Mouse (Mus musculus) mature B cell (primary cell): Measurements from ENCODE around the gene Cldn34b2.
"Not testable (repeated sequence)": the region's sequence is repeated elsewhere in the genome, so short reads cannot be mapped to it uniquely, and the experiment has no call there.

Experiments used
- in situ Hi-C: fragments of 300-500 bp; cut with MboI; formaldehyde crosslinking; loops from 2 replicates; pipeline ENCODE4 v1.14.3; 2019

Cldn34b2 gene

DNA sequence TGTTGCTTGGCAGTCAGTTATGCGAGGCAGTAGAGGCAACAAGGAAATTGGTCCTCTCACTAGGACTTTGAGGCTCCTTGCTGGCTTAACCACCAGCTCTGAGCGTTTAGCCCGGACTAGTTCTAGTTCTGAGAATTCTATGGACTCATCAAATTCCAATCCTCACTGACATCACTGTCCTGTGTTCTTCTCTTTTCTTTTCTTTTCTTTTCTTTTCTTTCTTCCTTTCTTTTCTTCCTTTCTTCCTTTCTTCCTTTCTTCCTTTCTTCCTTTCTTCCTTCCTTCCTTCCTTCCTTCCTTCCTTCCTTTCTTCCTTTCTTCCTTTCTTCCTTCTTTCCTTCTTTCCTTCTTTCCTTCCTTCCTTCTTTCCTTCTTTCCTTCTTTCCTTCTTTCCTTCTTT lies at the start of gene Cldn34b2:
Gene Cldn34b2 (minus strand): TSS at position 101 of the 400 bp plus-strand sequence.
- in situ Hi-C loops: not testable (repeated sequence)

DNA sequence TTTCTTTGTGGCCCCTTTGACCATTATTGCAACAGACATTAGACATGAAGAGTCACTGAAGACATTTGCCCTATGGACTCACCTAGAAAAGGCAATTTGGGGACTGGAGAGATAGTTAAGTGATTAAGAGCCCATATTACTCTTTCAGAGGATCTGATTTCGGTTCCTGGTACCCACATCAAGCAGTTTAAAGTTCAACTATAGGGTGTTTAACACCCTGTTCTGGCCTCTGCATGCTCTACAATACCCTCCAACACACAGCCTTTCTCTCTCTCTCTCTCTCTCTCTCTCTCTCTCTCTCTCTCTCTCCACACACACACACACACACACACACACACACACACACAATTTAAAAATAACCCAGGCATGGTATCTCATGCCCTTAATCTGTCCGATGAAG lies 49.4 kb upstream of the Cldn34b2 start:
- in situ Hi-C loops: no loop called here

DNA sequence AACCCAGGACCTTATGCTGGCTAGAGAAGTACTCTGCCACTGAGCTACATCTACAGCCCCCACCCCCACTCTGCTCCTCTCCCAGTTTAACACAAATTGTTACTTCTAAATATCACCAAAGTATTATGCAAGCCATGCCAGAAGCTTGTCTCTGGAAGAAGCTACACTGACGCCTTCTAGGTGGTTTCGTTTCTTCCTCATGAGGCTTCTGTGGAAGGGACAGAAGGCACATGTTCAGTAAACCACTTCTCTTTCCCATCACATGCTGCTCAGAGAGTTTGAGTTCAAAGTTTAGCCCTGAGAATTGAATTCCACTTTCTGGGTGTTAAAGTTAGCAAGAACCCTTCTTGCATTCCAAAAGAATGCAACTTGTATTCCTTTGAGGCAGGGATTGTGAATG lies 49.0 kb upstream of the Cldn34b2 start:
- in situ Hi-C loops: no loop called here

DNA sequence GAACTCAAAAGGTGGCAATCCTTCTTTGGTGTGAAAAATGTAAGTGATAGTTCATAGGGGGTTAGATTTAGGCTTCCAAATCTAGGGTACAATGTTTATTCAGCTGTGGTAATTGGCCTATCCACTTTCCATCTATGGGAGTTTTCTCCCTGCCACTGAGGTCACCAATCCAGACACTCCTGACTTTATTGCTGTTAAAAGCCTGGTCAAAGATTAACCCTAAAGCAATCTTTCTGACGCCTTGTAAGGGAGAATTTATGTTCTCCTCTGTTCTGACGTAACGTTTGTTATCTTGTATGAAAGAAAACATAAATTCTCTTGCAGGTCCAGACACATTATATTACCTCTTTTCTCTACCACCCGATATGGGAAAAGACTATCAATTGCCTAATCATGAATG lies 47.4 kb upstream of the Cldn34b2 start:
- in situ Hi-C loops: no loop called here

DNA sequence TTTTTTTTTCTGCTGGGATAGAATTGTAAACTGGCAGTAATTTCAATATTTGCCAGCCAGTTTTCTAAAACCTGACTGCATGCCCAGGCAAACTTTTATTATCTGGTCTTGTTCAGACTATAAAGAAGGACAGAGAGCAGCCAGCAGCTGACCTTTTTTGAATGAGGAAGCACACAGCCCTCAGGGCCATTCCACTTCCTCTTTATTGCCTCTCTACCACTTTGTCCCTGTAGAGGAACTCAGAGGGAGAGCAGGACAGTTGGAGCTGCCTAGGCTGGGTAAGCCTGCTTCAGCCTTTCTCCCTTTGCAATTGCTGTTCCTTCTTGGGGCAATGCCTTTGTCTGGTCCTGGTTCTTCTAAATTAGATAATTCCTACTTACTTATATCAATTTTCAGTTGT lies 44.1 kb upstream of the Cldn34b2 start:
- in situ Hi-C loops: no loop called here

DNA sequence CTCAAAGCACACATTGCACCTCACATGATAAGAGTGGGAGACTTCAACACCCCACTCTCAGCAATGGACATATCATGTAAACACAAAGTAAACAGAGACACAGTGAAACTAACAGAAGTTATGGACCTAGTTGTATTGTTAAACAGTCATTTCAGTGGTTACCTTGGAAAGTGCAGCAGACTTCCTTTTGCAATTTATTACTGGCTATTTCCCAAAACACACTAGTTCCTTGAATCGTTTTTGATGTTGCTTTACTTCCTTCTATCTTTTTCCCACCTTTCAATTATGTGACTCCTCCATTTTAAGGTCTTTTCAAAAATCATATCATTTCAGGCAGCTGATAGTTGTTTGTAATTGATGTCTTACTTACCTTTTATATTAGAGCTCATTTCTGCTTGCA lies 43.5 kb upstream of the Cldn34b2 start:
- in situ Hi-C loops: no loop called here

DNA sequence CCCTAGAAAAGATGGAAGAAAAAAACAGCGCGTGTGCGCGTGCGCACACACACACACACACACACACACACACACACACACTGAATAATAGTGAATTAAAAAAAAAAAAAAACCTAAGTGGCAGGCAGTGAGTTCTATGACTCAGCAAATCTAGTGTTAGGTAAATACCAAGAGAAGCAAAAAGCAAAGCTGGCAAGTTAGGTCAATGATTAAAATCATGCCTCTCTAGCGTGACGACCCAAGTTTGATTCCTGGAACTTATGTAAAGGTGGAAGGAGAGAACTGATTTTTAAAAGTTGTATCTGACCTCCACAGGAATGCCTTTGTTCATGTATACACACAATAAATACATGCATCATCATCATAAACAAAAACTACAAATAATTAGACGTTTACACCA lies 41.7 kb upstream of the Cldn34b2 start:
- in situ Hi-C loops: no loop called here

DNA sequence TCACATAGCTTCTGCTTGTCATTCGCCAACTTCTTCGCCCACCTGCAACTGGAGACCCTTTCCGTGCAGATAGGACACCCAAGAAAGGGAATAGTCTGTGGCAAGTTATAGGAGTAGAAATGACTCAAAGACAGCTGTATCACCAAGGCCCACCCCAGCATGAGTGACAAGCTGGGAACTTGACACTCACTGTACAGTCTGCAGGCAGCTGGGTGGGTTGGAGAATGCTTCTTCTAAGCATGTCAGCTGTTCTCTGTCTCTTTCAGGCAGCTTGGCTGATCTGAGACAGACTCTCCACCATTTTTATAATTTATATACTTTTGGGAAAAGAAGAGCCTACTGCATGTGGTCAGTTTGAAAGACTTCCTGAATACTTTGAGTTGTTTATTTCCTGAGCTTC lies 39.5 kb upstream of the Cldn34b2 start:
- in situ Hi-C loops: no loop called here

DNA sequence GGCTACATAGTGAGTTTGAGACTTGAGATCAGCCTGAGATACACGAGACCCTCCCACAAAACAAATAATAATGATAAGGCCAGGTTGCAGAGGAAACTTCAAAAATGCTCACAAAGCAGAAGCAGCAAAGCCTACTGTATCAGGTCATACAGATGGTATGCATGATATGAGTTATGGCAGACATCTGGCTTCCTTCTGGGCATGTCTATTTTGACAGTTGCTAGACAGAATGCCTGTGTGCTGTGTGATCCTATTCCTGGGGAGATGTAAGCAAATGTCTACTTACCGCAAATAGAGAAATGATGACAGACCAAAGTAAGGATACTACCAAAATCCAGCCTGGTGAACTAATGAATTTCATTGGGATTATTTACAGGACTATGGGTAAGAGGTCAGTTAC lies 38.1 kb upstream of the Cldn34b2 start:
- in situ Hi-C loops: no loop called here

DNA sequence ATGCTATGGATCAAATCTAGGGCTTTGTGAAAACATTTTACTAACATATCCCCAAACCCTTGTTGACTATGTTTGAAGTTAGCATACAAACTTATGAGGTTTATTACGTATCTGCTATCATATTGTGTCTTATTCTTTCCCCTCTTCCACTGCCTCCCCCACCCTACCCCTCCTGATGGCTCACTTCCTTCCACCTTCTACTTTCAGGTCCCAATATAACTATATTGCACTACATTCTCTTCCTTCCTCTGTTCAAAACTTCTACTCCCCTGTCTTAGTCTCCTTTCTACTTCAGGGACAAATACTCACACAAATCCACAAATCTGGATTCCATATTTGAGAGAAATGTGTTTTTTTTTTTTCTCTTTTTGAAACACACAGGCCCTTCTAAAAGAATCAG lies 35.3 kb upstream of the Cldn34b2 start:
- in situ Hi-C loops: no loop called here

DNA sequence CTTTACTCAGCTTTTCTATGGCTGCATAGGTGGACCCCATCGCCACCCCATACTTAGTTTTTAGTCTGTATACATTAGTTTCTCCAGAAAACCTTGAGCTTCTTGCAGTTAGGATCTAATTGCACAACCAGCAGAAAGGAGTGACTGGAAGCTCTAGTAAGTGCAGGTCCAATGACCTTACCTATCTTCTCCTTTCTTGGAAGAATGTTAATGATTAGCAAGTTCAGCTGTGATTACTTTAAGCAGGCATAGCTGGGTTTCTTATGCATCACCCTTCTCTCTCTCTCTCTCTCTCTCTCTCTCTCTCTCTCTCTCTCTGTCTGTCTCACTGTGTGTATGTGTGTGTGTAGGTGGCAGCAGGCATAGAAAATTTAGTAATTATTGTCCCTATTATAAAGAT lies 23.7 kb upstream of the Cldn34b2 start:
- in situ Hi-C loops: no loop called here

DNA sequence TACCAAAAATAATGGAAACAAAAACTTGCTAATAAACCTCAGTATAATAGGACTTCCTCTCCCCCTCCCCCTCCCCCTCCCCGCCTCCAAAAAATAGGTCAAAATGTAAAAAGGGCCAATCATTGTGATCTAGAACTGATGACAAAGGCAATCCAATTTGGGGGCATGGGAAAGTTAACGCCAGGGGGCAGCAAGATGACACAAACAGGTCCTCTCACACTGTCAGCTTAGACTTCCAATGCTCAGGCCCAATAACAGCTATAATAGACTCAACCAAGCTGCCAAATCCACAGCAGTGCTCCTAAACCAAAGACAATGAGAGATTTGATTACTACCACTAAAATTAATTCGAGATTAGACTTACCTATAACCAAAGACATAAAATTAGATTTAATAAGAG lies 16.5 kb upstream of the Cldn34b2 start:
- in situ Hi-C loops: no loop called here

DNA sequence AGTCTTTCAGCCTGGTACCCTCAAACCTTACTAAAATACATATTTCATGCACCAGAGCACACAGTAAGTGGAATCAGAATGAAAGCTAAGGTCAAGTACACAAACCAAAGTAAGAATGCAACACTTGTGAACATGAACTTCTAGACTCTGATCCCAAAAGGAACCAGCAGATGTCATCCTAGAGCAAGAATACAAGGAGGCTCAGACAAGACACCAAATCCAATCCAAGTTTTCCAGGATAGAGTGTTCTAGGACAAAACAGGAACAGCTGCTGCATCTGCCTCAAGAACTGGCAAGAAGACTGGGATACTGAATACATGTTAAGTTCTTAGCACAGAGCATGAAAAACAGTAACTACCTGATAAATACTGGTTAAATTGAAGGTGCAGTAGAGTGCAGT lies 30.2 kb downstream of the Cldn34b2 start:
- in situ Hi-C loops: no loop called here

DNA sequence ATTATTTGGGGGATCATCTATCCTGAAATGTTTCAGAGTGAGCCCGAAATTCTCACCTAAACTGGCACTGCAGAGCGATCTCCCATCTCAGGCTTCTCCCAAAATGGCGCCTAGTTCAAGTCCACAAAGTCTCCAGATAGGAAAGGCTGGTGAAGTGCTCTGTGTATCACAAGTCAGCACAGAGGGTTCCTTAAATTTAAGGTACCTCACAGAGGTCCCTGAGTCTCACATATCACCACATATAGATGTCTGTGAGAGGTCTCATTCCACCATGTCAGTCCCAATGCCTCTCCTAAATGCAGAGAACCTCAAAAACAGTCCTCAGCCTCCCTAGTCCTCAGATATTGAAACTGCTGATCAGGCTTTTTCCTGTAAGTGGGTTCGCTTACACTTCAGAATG lies 34.6 kb downstream of the Cldn34b2 start, which contains the start of gene Magea2:
Gene Magea2 (minus strand): TSS at position 101 of the 400 bp plus-strand sequence.
- in situ Hi-C loops: not testable (repeated sequence)

DNA sequence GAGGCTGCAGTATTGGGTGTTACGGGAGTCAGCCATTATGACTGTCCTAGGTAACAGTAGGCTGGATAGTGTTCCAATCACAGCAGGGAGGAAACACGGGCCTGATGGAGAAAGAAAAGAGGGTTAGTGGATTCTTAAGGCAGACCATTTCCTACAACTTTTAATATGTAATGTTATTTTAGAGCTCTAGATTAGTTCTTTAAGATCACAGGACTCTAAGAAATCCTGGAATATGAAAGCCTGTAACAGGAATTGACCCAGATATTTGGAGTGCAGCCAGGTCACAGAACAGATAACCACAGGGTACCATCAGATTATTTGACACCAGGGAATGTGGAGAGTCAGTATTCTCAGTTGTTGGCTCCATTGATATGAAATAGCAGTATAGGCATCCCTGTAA lies 38.5 kb downstream of the Cldn34b2 start, which contains the start of gene Magea1:
Gene Magea1 (minus strand): TSS at position 101 of the 400 bp plus-strand sequence.
- in situ Hi-C loops: not testable (repeated sequence)
